Mouse (Mus musculus) bone marrow, adult 2 months (tissue): ENCODE results near the gene Atp6v0c.

Experiments used
- CTCF ChIP-seq: fragments of 200-500 bp; IDR thresholded peaks from 2 replicates; pipeline ENCODE4 v1.5.1; 2011; ENCODE audit warnings: low read length, control low read depth; ENCODE audit not compliant: control insufficient read depth, insufficient read depth
- POLR2A ChIP-seq: fragments of 200-500 bp; IDR thresholded peaks from 2 replicates; pipeline ENCODE4 v1.6.1; 2011; ENCODE audit warnings: low read depth, mild to moderate bottlenecking, control low read depth, low read length, borderline replicate concordance; ENCODE audit not compliant: control insufficient read depth

GRCm38 (mm10) chr17:24157526-24157925 is 12.0 kb downstream of the Atp6v0c start:
- TF ChIP-seq CTCF (no peak), POLR2A (no peak)
